Mouse (Mus musculus): Measurements from ENCODE around the gene Capn2. TPM values are rescaled to one million over a fixed set of nuclear protein-coding genes. Genes with fewer than 3 reads are reported as not detected.

Gene Capn2
- total and polyA plus RNA-seq, 2 experiments: 9.3 to 27.8 TPM

DNA sequence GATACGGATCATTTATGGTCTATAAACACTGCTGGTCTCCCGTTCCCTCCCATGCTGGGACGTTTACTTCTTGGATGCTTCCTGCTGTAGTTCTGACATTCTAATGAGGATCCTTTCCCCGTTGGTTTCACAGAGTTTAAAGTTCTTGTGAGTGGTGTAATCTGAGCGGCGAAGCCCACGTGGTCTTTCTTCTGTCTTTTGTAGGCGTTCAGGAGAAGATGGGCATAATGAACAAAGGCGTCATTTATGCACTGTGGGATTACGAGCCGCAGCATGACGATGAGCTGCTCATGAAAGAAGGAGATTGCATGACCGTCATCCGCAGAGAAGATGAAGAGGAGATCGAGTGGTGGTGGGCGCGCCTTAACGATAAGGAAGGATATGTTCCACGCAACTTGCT lies 58.9 kb downstream of the Capn2 start:
- Histone ChIP-seq H3K4me3 (ENCODE audit: insufficient read depth, low read depth, low read length) (no peak overlapping the region), H3K9ac (ENCODE audit: low read depth, low read length) (no peak overlapping the region), H3K79me2 (ENCODE audit: control insufficient read depth, insufficient read depth, low read length) (no peaks in the 10 kb centered on the region; the same call in 1 of the 2 replicates), H3K27me3 (ENCODE audit: control insufficient read depth, insufficient read depth, low read length) (no peaks in the 10 kb centered on the region), H3K36me3 (ENCODE audit: control insufficient read depth, insufficient read depth, low read length) (peaks cover 22% of the 10 kb centered on the region; the same call in 1 of the 2 replicates), H3K27ac (replicated peaks; ENCODE audit: insufficient read depth, low read depth, low read length) (no peak overlapping the region), H3K4me1 (ENCODE audit: control insufficient read depth, insufficient read depth, low read length) (peaks cover 16% of the 10 kb centered on the region)
- no peak for DNase-seq (ENCODE audit: extremely low read depth, low read depth, low spot score)
- 97% methylated on average over 19 of the region's 19 CpGs for WGBS
- TF ChIP-seq CTCF (IDR thresholded peaks at IDR 0.05; ENCODE audit: low read depth, low read length) (no peak), POLR2A (IDR thresholded peaks at IDR 0.05; ENCODE audit: extremely low read depth, insufficient read depth, low read length) (no peak)

DNA sequence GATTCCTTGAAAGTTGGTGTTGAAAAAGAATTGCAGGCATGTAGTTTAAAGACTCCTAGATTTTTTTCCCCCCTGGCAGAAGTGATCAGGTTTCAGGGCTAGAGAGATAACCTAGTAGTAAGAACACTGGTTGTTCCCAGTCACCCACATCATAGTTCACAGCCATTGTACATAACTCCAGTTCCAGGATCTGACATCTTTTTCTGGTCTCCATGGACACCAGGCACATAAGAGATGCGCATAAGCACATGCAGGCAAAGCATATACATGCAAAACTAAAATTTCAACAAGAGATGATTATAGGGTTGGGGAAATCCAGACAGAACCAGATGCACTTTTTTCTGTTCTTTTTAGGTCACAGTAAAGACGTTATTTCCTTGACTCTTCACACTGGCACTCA lies 62.3 kb downstream of the Capn2 start:
- 94% methylated on average over 2 of the region's 2 CpGs for WGBS
- no peak overlapping the region for H3K4me3 ChIP-seq (ENCODE audit: insufficient read depth, low read depth, low read length)
- H3K27me3 ChIP-seq (ENCODE audit: control insufficient read depth, insufficient read depth, low read length): no peaks in the 10 kb centered on the region
- H3K4me1 ChIP-seq (ENCODE audit: control insufficient read depth, insufficient read depth, low read length): peaks cover 4% of the 10 kb centered on the region
- no peaks in the 10 kb centered on the region; the same call in 1 of the 2 replicates for H3K79me2 ChIP-seq (ENCODE audit: control insufficient read depth, insufficient read depth, low read length)
- DNase-seq (ENCODE audit: extremely low read depth, low read depth, low spot score): no peak
- H3K27ac ChIP-seq (replicated peaks; ENCODE audit: insufficient read depth, low read depth, low read length): no peak overlapping the region
- H3K36me3 ChIP-seq (ENCODE audit: control insufficient read depth, insufficient read depth, low read length): peaks cover 30% of the 10 kb centered on the region; the same call in 1 of the 2 replicates
- H3K9ac ChIP-seq (ENCODE audit: low read depth, low read length): no peak overlapping the region
- TF ChIP-seq POLR2A (IDR thresholded peaks at IDR 0.05; ENCODE audit: extremely low read depth, insufficient read depth, low read length): no peak
- TF ChIP-seq CTCF (IDR thresholded peaks at IDR 0.05; ENCODE audit: low read depth, low read length): no peak

DNA sequence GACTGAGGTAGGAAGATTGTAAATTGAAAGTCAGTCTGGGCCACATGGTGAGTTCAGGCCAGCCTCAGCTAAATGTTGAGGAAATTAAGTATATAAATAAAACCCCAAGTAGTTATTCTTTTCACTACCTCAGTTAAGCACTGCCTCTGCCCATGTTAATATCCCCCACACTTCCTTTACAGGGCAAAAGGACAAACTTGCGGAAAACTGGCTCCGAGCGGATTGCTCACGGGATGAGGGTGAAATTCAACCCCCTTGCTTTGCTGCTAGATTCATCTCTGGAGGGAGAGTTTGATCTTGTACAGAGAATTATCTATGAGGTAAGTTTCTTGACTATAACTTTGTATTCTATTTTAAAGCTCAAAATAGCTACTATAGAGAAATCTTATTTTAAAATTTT lies 64.9 kb downstream of the Capn2 start:
- no peak overlapping the region for H3K9ac ChIP-seq (ENCODE audit: low read depth, low read length)
- no peak for TF ChIP-seq CTCF (IDR thresholded peaks at IDR 0.05; ENCODE audit: low read depth, low read length)
- TF ChIP-seq POLR2A (IDR thresholded peaks at IDR 0.05; ENCODE audit: extremely low read depth, insufficient read depth, low read length): no peak
- no peak for DNase-seq (ENCODE audit: extremely low read depth, low read depth, low spot score)
- no peak overlapping the region for H3K27ac ChIP-seq (replicated peaks; ENCODE audit: insufficient read depth, low read depth, low read length)
- H3K79me2 ChIP-seq (ENCODE audit: control insufficient read depth, insufficient read depth, low read length): no peaks in the 10 kb centered on the region; the same call in 1 of the 2 replicates
- no peaks in the 10 kb centered on the region for H3K27me3 ChIP-seq (ENCODE audit: control insufficient read depth, insufficient read depth, low read length)
- no peaks in the 10 kb centered on the region for H3K4me1 ChIP-seq (ENCODE audit: control insufficient read depth, insufficient read depth, low read length)
- 87% methylated on average over 4 of the region's 4 CpGs for WGBS
- no peak overlapping the region for H3K4me3 ChIP-seq (ENCODE audit: insufficient read depth, low read depth, low read length)
- H3K36me3 ChIP-seq (ENCODE audit: control insufficient read depth, insufficient read depth, low read length): peaks cover 45% of the 10 kb centered on the region

DNA sequence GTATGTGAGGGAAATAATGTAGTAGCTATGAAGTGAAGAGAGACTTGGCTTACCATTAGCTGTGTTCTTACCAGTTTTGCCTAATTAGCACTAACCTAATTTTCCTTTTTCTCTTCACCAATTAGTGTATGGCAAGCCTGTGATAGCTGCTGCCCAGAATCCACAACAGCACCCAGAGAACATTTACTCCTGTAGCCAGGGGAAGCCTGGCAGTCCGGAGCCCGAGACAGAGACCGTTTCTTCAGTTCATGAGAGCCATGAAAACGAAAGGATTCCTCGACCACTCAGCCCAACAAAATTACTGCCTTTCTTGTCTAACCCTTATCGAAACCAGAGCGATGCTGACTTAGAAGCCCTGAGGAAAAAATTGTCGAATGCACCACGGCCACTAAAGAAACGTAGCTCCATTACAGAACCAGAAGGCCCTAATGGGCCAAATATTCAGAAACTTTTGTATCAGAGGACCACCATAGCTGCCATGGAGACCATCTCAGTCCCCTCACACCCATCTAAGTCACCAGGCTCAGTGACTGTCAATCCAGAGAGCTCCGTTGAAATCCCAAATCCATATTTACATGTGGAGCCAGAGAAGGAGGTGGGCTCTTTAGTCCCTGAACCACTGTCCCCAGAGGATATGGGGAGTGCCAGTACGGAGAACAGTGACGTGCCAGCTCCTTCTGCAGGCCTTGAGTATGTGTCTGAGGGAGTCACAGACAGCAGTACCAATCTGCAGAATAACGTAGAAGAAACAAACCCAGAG lies 69.0 kb downstream of the Capn2 start:
- 97% methylated on average over 14 of the region's 14 CpGs for WGBS
- peaks cover 6% of the 10 kb centered on the region; the same call in 1 of the 2 replicates for H3K79me2 ChIP-seq (ENCODE audit: control insufficient read depth, insufficient read depth, low read length)
- TF ChIP-seq POLR2A (IDR thresholded peaks at IDR 0.05; ENCODE audit: extremely low read depth, insufficient read depth, low read length): no peak
- TF ChIP-seq CTCF (IDR thresholded peaks at IDR 0.05; ENCODE audit: low read depth, low read length): no peak
- H3K4me3 ChIP-seq (ENCODE audit: insufficient read depth, low read depth, low read length): no peak overlapping the region
- DNase-seq (ENCODE audit: extremely low read depth, low read depth, low spot score): no peak
- peaks cover 56% of the 10 kb centered on the region for H3K36me3 ChIP-seq (ENCODE audit: control insufficient read depth, insufficient read depth, low read length)
- no peaks in the 10 kb centered on the region for H3K4me1 ChIP-seq (ENCODE audit: control insufficient read depth, insufficient read depth, low read length)
- no peaks in the 10 kb centered on the region for H3K27me3 ChIP-seq (ENCODE audit: control insufficient read depth, insufficient read depth, low read length)
- no peak overlapping the region for H3K27ac ChIP-seq (replicated peaks; ENCODE audit: insufficient read depth, low read depth, low read length)
- no peak overlapping the region for H3K9ac ChIP-seq (ENCODE audit: low read depth, low read length)

DNA sequence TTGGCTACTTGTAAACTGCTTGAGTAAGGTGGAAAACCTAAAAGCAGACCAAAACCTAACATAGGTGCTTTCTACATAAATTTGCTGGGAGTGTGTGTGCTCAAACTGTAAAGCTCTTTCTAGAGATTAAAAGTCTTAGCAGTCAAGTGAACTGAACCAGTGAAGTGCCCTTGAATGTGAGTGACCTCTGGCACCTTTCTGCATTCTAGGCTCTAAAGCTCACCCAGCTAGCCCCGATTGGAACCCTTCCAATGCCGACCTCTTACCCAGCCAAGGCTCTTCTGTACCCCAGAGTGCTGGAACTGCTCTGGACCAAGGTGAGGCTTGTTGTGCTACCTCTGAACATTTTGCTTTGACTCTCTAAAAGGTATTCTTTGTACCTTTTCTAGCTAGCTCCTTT lies 73.3 kb downstream of the Capn2 start:
- TF ChIP-seq POLR2A (IDR thresholded peaks at IDR 0.05; ENCODE audit: extremely low read depth, insufficient read depth, low read length) (no peak), CTCF (IDR thresholded peaks at IDR 0.05; ENCODE audit: low read depth, low read length) (no peak)
- H3K9ac ChIP-seq (ENCODE audit: low read depth, low read length): no peak overlapping the region
- no peak overlapping the region for H3K4me3 ChIP-seq (ENCODE audit: insufficient read depth, low read depth, low read length)
- DNase-seq (ENCODE audit: extremely low read depth, low read depth, low spot score): no peak
- no peak overlapping the region for H3K27ac ChIP-seq (replicated peaks; ENCODE audit: insufficient read depth, low read depth, low read length)
- H3K36me3 ChIP-seq (ENCODE audit: control insufficient read depth, insufficient read depth, low read length): peaks cover 61% of the 10 kb centered on the region
- 40% methylated on average over 2 of the region's 2 CpGs for WGBS
- no peaks in the 10 kb centered on the region for H3K27me3 ChIP-seq (ENCODE audit: control insufficient read depth, insufficient read depth, low read length)
- H3K79me2 ChIP-seq (ENCODE audit: control insufficient read depth, insufficient read depth, low read length): peaks cover 6% of the 10 kb centered on the region; the same call in 1 of the 2 replicates
- H3K4me1 ChIP-seq (ENCODE audit: control insufficient read depth, insufficient read depth, low read length): peaks cover 2% of the 10 kb centered on the region; the same call in 1 of the 2 replicates
